Mouse (Mus musculus): ENCODE results near the gene Mcm3.
"Not testable (repeated sequence)": the region's sequence is repeated elsewhere in the genome, so short reads cannot be mapped to it uniquely, and the experiment has no call there.

GRCm38 (mm10) chr1:20774026-20774730 is 45.9 kb downstream of the Mcm3 start:
- not testable (repeated sequence) for TF ChIP-seq CTCF (conservative IDR thresholded peaks at IDR 0.05; ENCODE audit: low read length); POU5F1 (IDR thresholded peaks at IDR 0.05; ENCODE audit: borderline replicate concordance, low read length)

All from E14TG2a.4 (cell line).